Mouse (Mus musculus) thymus, adult 2 months (tissue): ENCODE data around the gene B3gntl1.
"Not testable (repeated sequence)": the region's sequence is repeated elsewhere in the genome, so short reads cannot be mapped to it uniquely, and the experiment has no call there.

Experiments used
- CTCF ChIP-seq: fragments of 200-500 bp; IDR thresholded peaks from 2 replicates; pipeline ENCODE4 v1.5.1; 2012; ENCODE audit warnings: mild to moderate bottlenecking, control low read depth, low read length, moderate library complexity, borderline replicate concordance; ENCODE audit not compliant: control insufficient read depth, poor library complexity, insufficient read depth; ENCODE audit errors: extremely low read depth
- POLR2A ChIP-seq: fragments of 200-500 bp; IDR thresholded peaks from 2 replicates; pipeline ENCODE4 v1.6.1; 2012; ENCODE audit warnings: mild to moderate bottlenecking, low read length, control low read depth, moderate library complexity; ENCODE audit not compliant: control insufficient read depth, poor library complexity, insufficient read depth; ENCODE audit errors: extremely low read depth

GRCm38 (mm10) chr11:121660604-121661003, 12.3 kb downstream of the B3gntl1 start:
- TF ChIP-seq CTCF, POLR2A: not testable (repeated sequence)
